Mouse (Mus musculus) urinary bladder, postnatal 0 days (tissue): ENCODE measurements around the gene Prkcz. TPM values are rescaled to one million over a fixed set of nuclear protein-coding genes. Genes with fewer than 3 reads are reported as not detected.

ENCODE experiments used
- polyA plus RNA-seq: library from polyadenylated mRNA; unstranded; fragments of >200 nt; fragmentation: Nextera tagmentation; extraction: Ambion mirVana; gene quantifications from 2 replicates; pipeline ENCODE4 v1.2.1, GENCODE M21; 2015

Prkcz gene
- polyA plus RNA-seq = 14.7 and 15.1 TPM in 2 replicates

GRCm38 (mm10) chr4:155361303-155361791 is at the start of gene Prkcz:
Prkcz (minus strand) TSS chr4:155361361.

GRCm38 (mm10) chr4:155409058-155409776 is 48.1 kb upstream of the Prkcz start, which contains the start of gene Cfap74:
Cfap74 (plus strand) TSS chr4:155409190.

GRCm38 (mm10) chr4:155397511-155398221 is 36.5 kb upstream of the Prkcz start, which contains the start of gene Gabrd:
Gabrd (minus strand) TSS chr4:155398112.

GRCm38 (mm10) chr4:155249648-155250351 is 111.4 kb downstream of the Prkcz start, which contains the start of gene Faap20:
Faap20 (plus strand) TSS chr4:155249802.

GRCm38 (mm10) chr4:155222552-155222840 is 138.7 kb downstream of the Prkcz start, which contains the start of gene Ski:
Ski (minus strand) TSS chr4:155222592.

Other genes starting within 250 kb of the Prkcz start
- gene Ski, start 138.8 kb downstream of the Prkcz start, polyA plus RNA-seq = 13.0 and 15.6 TPM in 2 replicates
- 56.0 and 59.0 TPM in 2 replicates for gene Faap20, start 111.6 kb downstream of the Prkcz start, polyA plus RNA-seq
- gene Gabrd, start 36.8 kb upstream of the Prkcz start, polyA plus RNA-seq = 0.06 and 0.13 TPM in 2 replicates
- gene Cfap74, start 47.8 kb upstream of the Prkcz start, polyA plus RNA-seq = 1.0 and 1.2 TPM in 2 replicates
- gene Tmem52, start 107.8 kb upstream of the Prkcz start, polyA plus RNA-seq = not detected in 2 replicates
- 288 and 312 TPM in 2 replicates for gene Gnb1, start 130.0 kb upstream of the Prkcz start, polyA plus RNA-seq
- 66.8 and 68.5 TPM in 2 replicates for gene Nadk, start 201.0 kb upstream of the Prkcz start, polyA plus RNA-seq
- gene Slc35e2, start 240.1 kb upstream of the Prkcz start, polyA plus RNA-seq = 3.1 and 3.8 TPM in 2 replicates